Mouse (Mus musculus): Measurements from ENCODE around the gene Map3k7. TPM values are rescaled to one million over a fixed set of nuclear protein-coding genes. Genes with fewer than 3 reads are reported as not detected.

Gene Map3k7
- polyA plus RNA-seq, 1 experiment from 2014 or later = 34.6 TPM

GRCm38 (mm10) chr4:31975260-31975950 is 11.5 kb downstream of the Map3k7 start:
- Histone ChIP-seq H3K9ac (replicated peaks; ENCODE audit: low read depth, low read length) (no peak overlapping the region), H3K4me2 (ENCODE audit: low read length) (no peak overlapping the region), H3K36me3 (ENCODE audit: control insufficient read depth, insufficient read depth) (peaks cover 9% of the 10 kb centered on the region), H3K9me3 (ENCODE audit: control insufficient read depth, low read length) (no peaks in the 10 kb centered on the region), H3K4me1 (replicated peaks; ENCODE audit: control insufficient read depth, insufficient read depth, low read length) (no peaks in the 10 kb centered on the region), H3K27me3 (replicated peaks; ENCODE audit: control insufficient read depth, insufficient read depth, low read length) (no peaks in the 10 kb centered on the region), H3K4me3 (replicated peaks; ENCODE audit: low read length) (no peak overlapping the region), H3K27ac (ENCODE audit: low read length) (no peak overlapping the region)
- no peak for ATAC-seq
- 78% methylated on average over 3 of the region's 3 CpGs for WGBS

- Histone ChIP-seq H3K27me3 (replicated peaks; ENCODE audit: control insufficient read depth, insufficient read depth, low read length) (no peaks in the 10 kb centered on the region), H3K36me3 (ENCODE audit: control insufficient read depth, insufficient read depth) (peaks cover 23% of the 10 kb centered on the region), H3K9me3 (ENCODE audit: control insufficient read depth, low read length) (no peaks in the 10 kb centered on the region), H3K4me3 (replicated peaks; ENCODE audit: low read length) (no peak overlapping the region), H3K27ac (ENCODE audit: low read length) (no peak overlapping the region), H3K4me1 (replicated peaks; ENCODE audit: control insufficient read depth, insufficient read depth, low read length) (no peaks in the 10 kb centered on the region), H3K4me2 (ENCODE audit: low read length) (no peak overlapping the region), H3K9ac (replicated peaks; ENCODE audit: low read depth, low read length) (no peak overlapping the region)
- no peak for ATAC-seq
- 93% methylated on average over 8 of the region's 8 CpGs for WGBS
These were observed 18.0 kb downstream of the Map3k7 start for GRCm38 (mm10) chr4:31981863-31982262.

- H3K9me3 ChIP-seq (ENCODE audit: control insufficient read depth, low read length) = no peaks in the 10 kb centered on the region
- H3K4me1 ChIP-seq (replicated peaks; ENCODE audit: control insufficient read depth, insufficient read depth, low read length) = no peaks in the 10 kb centered on the region
- 87% methylated on average over 2 of the region's 2 CpGs for WGBS
- H3K27me3 ChIP-seq (replicated peaks; ENCODE audit: control insufficient read depth, insufficient read depth, low read length) = no peaks in the 10 kb centered on the region
- H3K36me3 ChIP-seq (ENCODE audit: control insufficient read depth, insufficient read depth) = peaks cover 23% of the 10 kb centered on the region
- no peak overlapping the region for H3K4me2 ChIP-seq (ENCODE audit: low read length)
- no peak for ATAC-seq
- H3K27ac ChIP-seq (ENCODE audit: low read length) = no peak overlapping the region
- H3K9ac ChIP-seq (replicated peaks; ENCODE audit: low read depth, low read length) = no peak overlapping the region
- no peak overlapping the region for H3K4me3 ChIP-seq (replicated peaks; ENCODE audit: low read length)
These were observed 29.5 kb downstream of the Map3k7 start for GRCm38 (mm10) chr4:31993386-31993785.

GRCm38 (mm10) chr4:31993865-31994264 is 30.0 kb downstream of the Map3k7 start:
- no peak overlapping the region for H3K4me2 ChIP-seq (ENCODE audit: low read length)
- H3K27ac ChIP-seq (ENCODE audit: low read length) = no peak overlapping the region
- no peak for ATAC-seq
- no peak overlapping the region for H3K9ac ChIP-seq (replicated peaks; ENCODE audit: low read depth, low read length)
- 69% methylated on average over 1 of the region's 1 CpGs for WGBS
- H3K36me3 ChIP-seq (ENCODE audit: control insufficient read depth, insufficient read depth) = peaks cover 23% of the 10 kb centered on the region
- H3K27me3 ChIP-seq (replicated peaks; ENCODE audit: control insufficient read depth, insufficient read depth, low read length) = no peaks in the 10 kb centered on the region
- H3K4me3 ChIP-seq (replicated peaks; ENCODE audit: low read length) = no peak overlapping the region
- H3K9me3 ChIP-seq (ENCODE audit: control insufficient read depth, low read length) = no peaks in the 10 kb centered on the region
- no peaks in the 10 kb centered on the region for H3K4me1 ChIP-seq (replicated peaks; ENCODE audit: control insufficient read depth, insufficient read depth, low read length)

- Histone ChIP-seq H3K27me3 (replicated peaks; ENCODE audit: control insufficient read depth, insufficient read depth, low read length) (no peaks in the 10 kb centered on the region), H3K9me3 (ENCODE audit: control insufficient read depth, low read length) (no peaks in the 10 kb centered on the region), H3K4me1 (replicated peaks; ENCODE audit: control insufficient read depth, insufficient read depth, low read length) (no peaks in the 10 kb centered on the region), H3K27ac (ENCODE audit: low read length) (no peak overlapping the region), H3K4me3 (replicated peaks; ENCODE audit: low read length) (no peak overlapping the region), H3K9ac (replicated peaks; ENCODE audit: low read depth, low read length) (no peak overlapping the region), H3K4me2 (ENCODE audit: low read length) (no peak overlapping the region), H3K36me3 (ENCODE audit: control insufficient read depth, insufficient read depth) (peaks cover 8% of the 10 kb centered on the region; the same call in 1 of the 2 replicates)
- WGBS = 69% methylated on average over 3 of the region's 3 CpGs
- peak; percentile 72 for ATAC-seq
These were observed 37.6 kb downstream of the Map3k7 start for GRCm38 (mm10) chr4:32001498-32001897.

GRCm38 (mm10) chr4:32004773-32005591 is 41.1 kb downstream of the Map3k7 start:
- no peaks in the 10 kb centered on the region for H3K9me3 ChIP-seq (ENCODE audit: control insufficient read depth, low read length)
- H3K4me2 ChIP-seq (ENCODE audit: low read length) = no peak overlapping the region
- H3K27ac ChIP-seq (ENCODE audit: low read length) = no peak overlapping the region
- peaks cover 7% of the 10 kb centered on the region; the same call in 1 of the 2 replicates for H3K36me3 ChIP-seq (ENCODE audit: control insufficient read depth, insufficient read depth)
- no peaks in the 10 kb centered on the region for H3K27me3 ChIP-seq (replicated peaks; ENCODE audit: control insufficient read depth, insufficient read depth, low read length)
- no peak overlapping the region for H3K9ac ChIP-seq (replicated peaks; ENCODE audit: low read depth, low read length)
- H3K4me1 ChIP-seq (replicated peaks; ENCODE audit: control insufficient read depth, insufficient read depth, low read length) = no peaks in the 10 kb centered on the region
- ATAC-seq = no peak
- WGBS = 90% methylated on average over 6 of the region's 6 CpGs
- no peak overlapping the region for H3K4me3 ChIP-seq (replicated peaks; ENCODE audit: low read length)

GRCm38 (mm10) chr4:32007174-32007573 is 43.3 kb downstream of the Map3k7 start:
- Histone ChIP-seq H3K9me3 (ENCODE audit: control insufficient read depth, low read length) (no peaks in the 10 kb centered on the region), H3K4me2 (ENCODE audit: low read length) (no peak overlapping the region), H3K9ac (replicated peaks; ENCODE audit: low read depth, low read length) (no peak overlapping the region), H3K27me3 (replicated peaks; ENCODE audit: control insufficient read depth, insufficient read depth, low read length) (no peaks in the 10 kb centered on the region), H3K27ac (ENCODE audit: low read length) (no peak overlapping the region), H3K4me1 (replicated peaks; ENCODE audit: control insufficient read depth, insufficient read depth, low read length) (no peaks in the 10 kb centered on the region), H3K36me3 (ENCODE audit: control insufficient read depth, insufficient read depth) (peaks cover 15% of the 10 kb centered on the region; the same call in 1 of the 2 replicates), H3K4me3 (replicated peaks; ENCODE audit: low read length) (no peak overlapping the region)
- 67% methylated on average over 3 of the region's 3 CpGs for WGBS
- no peak for ATAC-seq

- H3K36me3 ChIP-seq (ENCODE audit: control insufficient read depth, insufficient read depth) = peaks cover 14% of the 10 kb centered on the region; the same call in 1 of the 2 replicates
- no peak overlapping the region for H3K27ac ChIP-seq (ENCODE audit: low read length)
These were observed 44.2 kb downstream of the Map3k7 start for GRCm38 (mm10) chr4:32008095-32008494.

GRCm38 (mm10) chr4:32010808-32011207 is 46.9 kb downstream of the Map3k7 start:
- no peak for ATAC-seq
- no peaks in the 10 kb centered on the region for H3K27me3 ChIP-seq (replicated peaks; ENCODE audit: control insufficient read depth, insufficient read depth, low read length)

More at GRCm38 (mm10) chr4:32008095-32008494, 44.2 kb downstream of the Map3k7 start:
- H3K9me3 ChIP-seq (ENCODE audit: control insufficient read depth, low read length) = no peaks in the 10 kb centered on the region
- no peaks in the 10 kb centered on the region for H3K27me3 ChIP-seq (replicated peaks; ENCODE audit: control insufficient read depth, insufficient read depth, low read length)
- no peak overlapping the region for H3K4me2 ChIP-seq (ENCODE audit: low read length)
- H3K4me1 ChIP-seq (replicated peaks; ENCODE audit: control insufficient read depth, insufficient read depth, low read length) = no peaks in the 10 kb centered on the region
- ATAC-seq = no peak
- H3K4me3 ChIP-seq (replicated peaks; ENCODE audit: low read length) = no peak overlapping the region
- 89% methylated on average over 4 of the region's 4 CpGs for WGBS
- no peak overlapping the region for H3K9ac ChIP-seq (replicated peaks; ENCODE audit: low read depth, low read length)

More at GRCm38 (mm10) chr4:32010808-32011207, 46.9 kb downstream of the Map3k7 start:
- no peak overlapping the region for H3K4me3 ChIP-seq (replicated peaks; ENCODE audit: low read length)
- H3K9me3 ChIP-seq (ENCODE audit: control insufficient read depth, low read length) = no peaks in the 10 kb centered on the region
- no peaks in the 10 kb centered on the region for H3K4me1 ChIP-seq (replicated peaks; ENCODE audit: control insufficient read depth, insufficient read depth, low read length)
- H3K27ac ChIP-seq (ENCODE audit: low read length) = no peak overlapping the region
- no peak overlapping the region for H3K9ac ChIP-seq (replicated peaks; ENCODE audit: low read depth, low read length)
- peaks cover 11% of the 10 kb centered on the region; the same call in 1 of the 2 replicates for H3K36me3 ChIP-seq (ENCODE audit: control insufficient read depth, insufficient read depth)
- H3K4me2 ChIP-seq (ENCODE audit: low read length) = no peak overlapping the region
- 83% methylated on average over 5 of the region's 5 CpGs for WGBS

Data from forebrain, embryonic 16.5 days (tissue).